Mouse (Mus musculus) forebrain, postnatal 0 days (tissue): ENCODE results near the gene Lrrc10b. TPM values are rescaled to one million over a fixed set of nuclear protein-coding genes. Genes with fewer than 3 reads are reported as not detected.

Experiments used
- ATAC-seq: fragments of 200-750 bp; cut with Nextera tagmentation; 2 replicates; pipeline ENCODE4 v1.8.0; 2017; ENCODE audit warnings: mild to moderate bottlenecking, moderate library complexity
- DNase-seq: peaks from one replicate; pipeline ENCODE4 v3.0.0-alpha.2; 2015
- H3K27ac ChIP-seq: fragments of 300-500 bp; sonication (generic); 2 replicates; pipeline ENCODE4 v1.5.1; 2014; ENCODE audit warnings: low read depth, mild to moderate bottlenecking, antibody characterized with exemption, low read length, moderate library complexity, mixed read lengths
- H3K27me3 ChIP-seq: fragments of 300-500 bp; sonication (generic); 2 replicates; pipeline ENCODE4 v1.6.1; 2014; ENCODE audit warnings: mild to moderate bottlenecking, low read length, mixed read lengths; ENCODE audit not compliant: insufficient read depth
- H3K36me3 ChIP-seq: fragments of 300-500 bp; sonication (generic); 2 replicates; pipeline ENCODE4 v1.6.1; 2014; ENCODE audit warnings: mild to moderate bottlenecking, moderate library complexity; ENCODE audit not compliant: insufficient read depth
- H3K4me1 ChIP-seq: fragments of 300-500 bp; sonication (generic); 2 replicates; pipeline ENCODE4 v1.6.1; 2014; ENCODE audit warnings: antibody characterized with exemption; ENCODE audit not compliant: insufficient read depth
- H3K4me2 ChIP-seq: fragments of 300-500 bp; sonication (generic); 2 replicates; pipeline ENCODE4 v1.6.1; 2014; ENCODE audit warnings: low read depth, mild to moderate bottlenecking, moderate library complexity
- H3K4me3 ChIP-seq: fragments of 300-500 bp; sonication (generic); 2 replicates; pipeline ENCODE4 v1.5.1; 2014; ENCODE audit warnings: low read depth, low read length, mixed read lengths
- H3K9ac ChIP-seq: fragments of 300-500 bp; sonication (generic); 2 replicates; pipeline ENCODE4 v1.6.1; 2014; ENCODE audit warnings: mild to moderate bottlenecking
- H3K9me3 ChIP-seq: fragments of 300-500 bp; sonication (generic); 2 replicates; pipeline ENCODE4 v1.6.1; 2016; ENCODE audit warnings: low read length
- CTCF ChIP-seq: sonication (generic); IDR thresholded peaks from 2 replicates; pipeline ENCODE4 v1.5.1; 2016; ENCODE audit warnings: antibody characterized with exemption, control low read depth, low read depth
- WGBS: fragments of 180-500 bp; shearing (Covaris S2); extraction: QIAGEN DNeasy Blood & Tissue Kit; methylation state at CpG from one replicate; pipeline ENCODE4 v1.1.7; 2014; 5-methylcytosine and 5-hydroxymethylcytosine counted together
- polyA plus RNA-seq: library from polyadenylated mRNA; unstranded; fragments of >200 nt; fragmentation: Nextera tagmentation; extraction: Ambion mirVana; gene quantifications from 2 replicates; pipeline ENCODE4 v1.2.1, GENCODE M21; 2015
- total RNA-seq: library from RNA; depleted of rRNA; stranded (reverse); fragments of >200 nt; gene quantifications from 2 replicates; pipeline ENCODE4 v1.2.3, GENCODE M21; 2014

The Lrrc10b gene
- total and polyA plus RNA-seq, 2 experiments from 2014 or later, result 2.5 to 7.7 TPM

GRCm38 (mm10) chr19:10458096-10458495, 823 bp upstream of the Lrrc10b start:
- Histone ChIP-seq H3K36me3 (no peaks in the 10 kb centered on the region), H3K9me3 (no peaks in the 10 kb centered on the region), H3K27me3 (peaks cover 41% of the 10 kb centered on the region), H3K4me1 (no peaks in the 10 kb centered on the region), H3K27ac (no peak overlapping the region), H3K4me2 (peak overlapping the region; percentile 73), H3K4me3 (peak overlapping the region; percentile 51; the same call in 1 of the 2 replicates), H3K9ac (0 out of 2 replicates have a peak overlapping the region, but pooled peaks have one; percentile 10)
- peak; percentile 54 for DNase-seq
- no peak for TF ChIP-seq CTCF
- no peak for ATAC-seq
- 12% methylated on average over 8 of the region's 8 CpGs for WGBS

- Histone ChIP-seq H3K4me1 (no peaks in the 10 kb centered on the region), H3K9ac (peak overlapping the region; percentile 57), H3K9me3 (no peaks in the 10 kb centered on the region), H3K27me3 (peaks cover 37% of the 10 kb centered on the region), H3K4me2 (peak overlapping the region; percentile 73), H3K27ac (peak overlapping the region; percentile 64; the same call in 1 of the 2 replicates), H3K36me3 (no peaks in the 10 kb centered on the region), H3K4me3 (peak overlapping the region; percentile 51)
- no peak for TF ChIP-seq CTCF
- DNase-seq, result peak; percentile 86
- WGBS, result under 1% methylated on average over 28 of the region's 34 CpGs
- ATAC-seq, result peak; percentile 86
Observed at GRCm38 (mm10) chr19:10457484-10457800, 169 bp upstream of the Lrrc10b start.

GRCm38 (mm10) chr19:10455437-10455806, 1.9 kb downstream of the Lrrc10b start:
- 74% methylated on average over 3 of the region's 3 CpGs for WGBS
- H3K9ac ChIP-seq, result no peak overlapping the region
- peaks cover 32% of the 10 kb centered on the region for H3K27me3 ChIP-seq
- DNase-seq, result no peak
- H3K27ac ChIP-seq, result no peak overlapping the region
- no peaks in the 10 kb centered on the region for H3K36me3 ChIP-seq
- no peak overlapping the region for H3K4me3 ChIP-seq
- H3K4me2 ChIP-seq, result no peak overlapping the region
- no peak for TF ChIP-seq CTCF
- H3K9me3 ChIP-seq, result no peaks in the 10 kb centered on the region
- no peaks in the 10 kb centered on the region for H3K4me1 ChIP-seq
- ATAC-seq, result no peak

GRCm38 (mm10) chr19:10454718-10455436, 2.4 kb downstream of the Lrrc10b start:
- Histone ChIP-seq H3K4me2 (no peak overlapping the region), H3K27me3 (peaks cover 30% of the 10 kb centered on the region), H3K36me3 (no peaks in the 10 kb centered on the region), H3K9me3 (no peaks in the 10 kb centered on the region), H3K4me3 (no peak overlapping the region), H3K9ac (no peak overlapping the region), H3K27ac (no peak overlapping the region), H3K4me1 (no peaks in the 10 kb centered on the region)
- TF ChIP-seq CTCF, result no peak
- WGBS, result 73% methylated on average over 4 of the region's 4 CpGs
- DNase-seq, result no peak
- no peak for ATAC-seq

GRCm38 (mm10) chr19:10449708-10450107, 7.6 kb downstream of the Lrrc10b start:
- H3K4me2 ChIP-seq, result no peak overlapping the region
- no peak overlapping the region for H3K9ac ChIP-seq
- H3K9me3 ChIP-seq, result no peaks in the 10 kb centered on the region
- WGBS, result 7% methylated on average over 3 of the region's 3 CpGs
- peaks cover 29% of the 10 kb centered on the region for H3K36me3 ChIP-seq
- peak; percentile 97 for TF ChIP-seq CTCF
- H3K4me1 ChIP-seq, result no peaks in the 10 kb centered on the region
- DNase-seq, result peak; percentile 92
- no peak overlapping the region for H3K27ac ChIP-seq
- no peaks in the 10 kb centered on the region for H3K27me3 ChIP-seq
- peak; percentile 81 for ATAC-seq
- H3K4me3 ChIP-seq, result no peak overlapping the region

- Histone ChIP-seq H3K4me2 (no peak overlapping the region), H3K4me3 (no peak overlapping the region), H3K4me1 (no peaks in the 10 kb centered on the region), H3K9me3 (no peaks in the 10 kb centered on the region), H3K9ac (no peak overlapping the region), H3K27ac (no peak overlapping the region), H3K36me3 (peaks cover 34% of the 10 kb centered on the region), H3K27me3 (no peaks in the 10 kb centered on the region)
- WGBS, result 78% methylated on average over 6 of the region's 6 CpGs
- no peak for TF ChIP-seq CTCF
- ATAC-seq (peak; percentile 5; the same call in 1 of the 2 replicates), DNase-seq (no peak)
Observed at GRCm38 (mm10) chr19:10449190-10449589, 8.1 kb downstream of the Lrrc10b start.

GRCm38 (mm10) chr19:10448275-10448674, 9.0 kb downstream of the Lrrc10b start:
- peaks cover 43% of the 10 kb centered on the region for H3K36me3 ChIP-seq
- H3K9ac ChIP-seq, result no peak overlapping the region
- H3K27ac ChIP-seq, result no peak overlapping the region
- H3K9me3 ChIP-seq, result no peaks in the 10 kb centered on the region
- no peaks in the 10 kb centered on the region for H3K4me1 ChIP-seq
- TF ChIP-seq CTCF, result no peak
- no peak overlapping the region for H3K4me2 ChIP-seq
- no peak overlapping the region for H3K4me3 ChIP-seq
- ATAC-seq (no peak), DNase-seq (no peak)
- 97% methylated on average over 7 of the region's 7 CpGs for WGBS
- H3K27me3 ChIP-seq, result no peaks in the 10 kb centered on the region
